Mouse (Mus musculus) MEL-GATA-1-ER (cell line): ENCODE data around the gene Supt4a.

Experiments used
- DNase-seq: peaks from one replicate; pipeline ENCODE4 v3.0.0-alpha.2; 2012; ENCODE audit warnings: low read depth; ENCODE audit errors: extremely low read depth

The Supt4a gene

DNA sequence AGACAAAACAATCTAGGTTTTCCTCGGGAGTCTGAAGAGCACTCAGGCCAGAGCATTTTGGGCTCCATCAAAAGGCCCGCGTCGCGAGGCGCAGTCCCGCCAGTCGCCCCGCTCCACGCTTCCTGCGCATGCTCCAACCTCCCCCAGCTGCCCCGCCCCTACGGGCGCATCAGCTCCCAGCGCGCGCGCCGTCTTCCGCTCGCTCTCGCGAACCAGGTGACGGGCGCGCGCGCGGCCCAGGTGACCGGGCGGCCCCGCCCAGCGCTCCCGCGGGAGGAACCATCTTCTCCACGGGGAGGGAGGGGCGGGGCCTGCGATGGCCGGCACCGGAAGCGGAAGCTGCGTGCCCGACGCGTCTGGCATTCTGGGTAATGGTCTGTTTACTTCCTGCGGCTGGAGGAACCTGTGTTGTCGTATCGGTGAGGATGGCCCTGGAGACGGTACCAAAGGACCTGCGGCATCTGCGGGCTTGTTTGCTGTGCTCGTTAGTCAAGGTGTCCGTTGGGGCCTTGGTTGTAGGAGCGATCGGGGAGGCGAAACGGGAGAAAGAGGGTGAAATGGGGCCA is at the start of gene Supt4a:
Gene Supt4a (plus strand): TSS at position 378 of the 566 bp plus-strand sequence.
- DNase-seq, result peak; percentile 81

DNA sequence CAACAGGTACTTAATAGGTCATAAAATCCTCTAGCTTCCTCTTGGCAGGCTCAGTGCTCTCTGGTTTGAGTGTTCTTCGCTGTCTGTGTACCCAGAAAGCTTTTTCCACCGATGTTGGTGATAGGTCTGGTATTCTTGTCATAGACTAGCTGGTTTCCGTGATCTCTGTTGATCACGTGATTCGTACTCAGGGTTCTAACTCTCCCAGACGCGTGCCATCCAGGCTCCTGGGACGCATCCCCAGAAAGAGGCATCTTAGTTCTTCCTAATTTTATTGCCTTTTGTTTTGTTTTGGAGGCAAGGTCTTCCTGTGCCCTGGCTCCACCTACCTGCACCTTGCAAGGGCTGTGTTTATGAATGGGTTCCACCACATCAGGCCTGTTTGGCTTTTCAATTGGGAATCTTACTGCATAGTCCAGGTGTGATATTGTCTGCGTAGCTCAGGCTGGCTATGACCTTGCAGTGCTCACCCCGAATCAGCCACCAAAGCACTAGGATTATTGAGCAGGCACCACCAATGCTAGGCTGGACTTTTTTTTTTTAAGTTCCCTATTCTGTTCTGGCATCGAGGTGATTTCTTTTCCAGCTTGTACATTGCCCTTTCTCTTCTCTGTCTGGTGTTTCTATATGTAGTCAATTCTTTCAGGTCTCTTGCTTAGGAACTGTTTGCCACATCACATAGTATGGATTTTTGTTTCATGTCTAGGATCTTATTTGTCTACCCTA is 48.7 kb upstream of the Supt4a start:
- DNase-seq, result no peak

DNA sequence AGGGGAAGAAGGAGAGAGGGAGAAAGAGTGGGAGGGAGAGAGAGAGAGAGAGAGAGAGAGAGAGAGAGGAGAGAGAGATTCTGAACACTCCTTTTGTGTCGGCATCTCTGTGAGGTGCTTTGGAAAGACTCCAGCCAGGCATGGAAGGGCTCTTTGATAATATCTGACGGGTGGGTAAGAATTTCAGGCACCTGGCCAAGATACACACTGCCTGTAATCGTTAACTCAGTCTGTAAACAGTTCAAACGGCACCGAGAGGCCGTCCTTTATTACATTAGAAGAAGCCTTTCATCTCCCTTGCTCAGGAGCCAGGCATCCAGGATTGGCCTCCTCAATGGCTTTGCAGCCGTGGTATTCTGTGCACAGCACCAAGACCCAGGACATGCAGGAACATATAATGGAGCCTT is 47.9 kb upstream of the Supt4a start:
- DNase-seq, result peak; percentile 27

DNA sequence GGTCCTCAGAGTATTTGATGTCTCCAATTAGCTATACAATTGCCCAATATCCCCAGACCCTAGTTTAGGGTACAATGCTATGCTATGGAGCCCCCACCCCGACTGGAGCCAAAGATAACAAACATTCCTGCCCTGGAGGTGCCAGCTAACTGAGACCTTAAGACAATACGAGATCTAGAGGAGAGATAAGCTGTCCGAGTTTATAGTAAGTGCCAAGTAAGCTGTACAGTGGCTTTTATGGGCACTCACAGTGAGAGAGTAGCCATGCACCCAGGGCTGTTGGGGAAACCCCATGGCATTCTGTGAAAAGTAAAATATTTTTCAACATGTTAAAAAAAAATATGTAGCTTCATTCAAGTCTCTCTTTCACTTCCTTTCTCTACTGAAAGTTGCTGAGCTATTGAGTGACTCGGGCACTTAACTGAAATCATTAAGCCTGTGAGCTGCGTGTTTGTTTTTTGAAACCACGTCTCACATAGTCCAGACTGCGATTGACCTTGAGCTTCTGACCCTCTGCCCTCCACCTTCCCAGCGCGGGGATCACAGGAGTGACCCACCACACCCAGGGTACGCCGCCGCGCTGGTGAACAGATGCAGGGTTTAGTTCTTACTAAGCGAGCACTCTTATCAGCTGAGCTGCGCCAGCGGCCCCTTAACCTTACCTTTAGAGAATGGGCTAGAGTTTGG is 47.2 kb upstream of the Supt4a start:
- DNase-seq, result no peak

DNA sequence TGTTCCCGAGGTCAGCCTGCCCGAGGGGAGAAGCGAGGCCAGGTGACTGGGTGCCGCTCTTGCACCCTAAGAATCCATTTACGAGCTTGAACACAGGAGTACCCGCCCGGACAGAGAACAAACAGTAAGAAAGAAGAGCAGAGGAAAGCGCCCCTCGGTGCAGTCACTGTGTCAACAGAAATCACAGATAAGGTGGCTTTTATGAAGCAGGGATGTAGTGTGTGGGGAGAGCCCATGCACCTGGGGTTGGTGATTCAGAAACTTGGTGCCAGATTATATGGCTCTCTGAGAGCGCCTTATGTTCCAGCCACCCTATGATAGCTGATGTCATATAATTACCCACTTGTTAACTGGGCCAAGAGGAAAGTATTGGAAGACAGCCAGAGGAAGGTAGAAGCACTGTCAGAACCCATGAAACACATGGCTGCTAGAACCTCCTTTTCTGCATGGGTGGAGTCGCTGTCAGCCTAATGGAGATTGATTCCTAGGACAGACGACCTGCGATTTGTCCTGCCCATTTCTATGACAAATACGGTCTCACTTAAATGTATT is 40.1 kb upstream of the Supt4a start:
- DNase-seq, result no peak

DNA sequence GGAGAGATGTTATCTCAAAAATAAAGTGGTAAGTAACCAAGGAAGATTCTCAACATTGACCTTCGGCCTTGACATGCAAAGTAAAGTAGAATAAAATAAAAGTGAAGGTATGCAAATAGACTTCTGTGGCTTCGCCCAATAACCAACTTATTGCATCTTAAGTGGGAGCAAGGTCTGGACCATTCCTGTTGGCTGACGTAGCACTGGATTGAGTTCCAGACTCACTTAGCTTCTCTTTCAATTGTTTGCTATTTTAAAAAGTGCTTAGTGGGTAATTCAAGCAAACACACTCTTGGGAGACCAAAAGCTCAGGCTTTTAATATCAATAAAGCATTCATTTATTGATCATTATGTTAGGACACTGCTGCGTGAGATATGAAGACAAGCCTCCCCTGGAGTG is 39.2 kb upstream of the Supt4a start:
- no peak for DNase-seq

DNA sequence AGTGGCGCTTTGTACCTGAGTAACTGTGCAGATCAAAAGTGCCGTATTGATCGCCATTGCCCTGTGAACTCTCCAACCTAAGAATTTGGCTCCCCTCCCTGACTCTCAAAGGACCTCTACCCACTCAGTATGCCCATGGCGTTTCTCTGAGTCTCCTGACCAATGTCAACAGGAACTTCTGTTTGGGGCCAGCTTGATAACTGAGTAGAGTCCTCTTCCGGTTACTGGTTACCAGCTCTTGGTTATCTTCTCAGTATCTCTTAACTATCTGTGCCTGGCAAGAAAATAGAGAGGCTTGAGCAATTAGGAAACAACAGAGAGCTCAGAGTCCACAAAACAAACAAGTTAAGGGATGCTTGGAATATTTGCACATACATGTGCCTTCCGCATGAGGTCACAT is 36.2 kb upstream of the Supt4a start:
- DNase-seq, result no peak

DNA sequence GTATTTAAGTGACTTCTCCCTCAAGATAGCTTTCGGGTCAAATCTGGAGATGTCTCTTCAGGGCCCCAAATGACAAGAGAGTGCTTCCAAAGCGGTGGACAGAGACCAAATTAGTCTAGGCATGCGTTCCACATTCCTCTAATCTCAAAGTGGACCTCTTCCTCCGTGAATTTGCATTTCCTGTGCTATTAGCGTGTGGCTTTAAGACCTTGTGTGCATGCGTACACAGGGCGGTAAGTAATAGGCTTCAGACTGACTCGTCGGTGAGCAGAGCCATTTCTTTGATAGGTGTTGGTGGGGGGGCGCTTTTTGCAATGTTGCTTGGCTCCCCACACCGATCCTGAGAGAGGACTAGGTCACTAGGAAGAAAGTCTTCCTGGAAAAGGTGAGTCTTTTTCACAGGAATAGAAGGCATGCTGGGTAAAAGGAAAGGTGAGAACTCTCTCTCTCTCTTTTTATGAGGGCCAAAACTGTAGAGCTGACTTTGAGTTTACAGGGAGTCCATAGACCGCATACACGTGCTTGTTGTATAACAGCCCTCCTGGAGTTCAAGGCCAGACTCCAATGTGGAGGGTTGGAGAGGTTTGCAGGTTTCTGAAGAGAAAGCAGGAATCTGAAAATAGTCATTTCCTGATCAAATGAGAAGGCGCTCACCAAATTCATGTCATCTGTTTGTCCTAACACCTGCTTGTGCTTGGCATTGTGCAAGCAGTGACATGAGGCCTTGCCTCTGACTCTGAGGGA is 35.3 kb upstream of the Supt4a start:
- DNase-seq, result no peak

DNA sequence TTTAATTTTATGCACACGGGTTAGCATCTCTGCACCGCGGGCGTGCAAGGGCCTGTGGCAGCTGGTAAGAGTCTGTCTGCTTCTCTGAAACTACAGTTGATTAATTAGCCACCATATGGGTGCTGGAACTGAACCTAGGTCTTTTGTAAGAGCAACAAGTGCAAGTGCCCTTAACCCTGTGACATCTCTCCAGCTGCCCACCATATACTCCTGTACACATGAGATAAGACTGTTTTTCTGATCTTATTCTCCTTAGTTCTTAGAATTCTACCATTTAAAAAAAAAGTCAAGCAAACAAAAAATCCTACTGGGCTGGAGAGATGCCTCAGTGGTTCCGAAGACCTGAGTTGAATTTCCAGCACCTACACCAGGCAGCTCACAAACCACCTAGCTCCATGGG is 33.7 kb upstream of the Supt4a start:
- no peak for DNase-seq

DNA sequence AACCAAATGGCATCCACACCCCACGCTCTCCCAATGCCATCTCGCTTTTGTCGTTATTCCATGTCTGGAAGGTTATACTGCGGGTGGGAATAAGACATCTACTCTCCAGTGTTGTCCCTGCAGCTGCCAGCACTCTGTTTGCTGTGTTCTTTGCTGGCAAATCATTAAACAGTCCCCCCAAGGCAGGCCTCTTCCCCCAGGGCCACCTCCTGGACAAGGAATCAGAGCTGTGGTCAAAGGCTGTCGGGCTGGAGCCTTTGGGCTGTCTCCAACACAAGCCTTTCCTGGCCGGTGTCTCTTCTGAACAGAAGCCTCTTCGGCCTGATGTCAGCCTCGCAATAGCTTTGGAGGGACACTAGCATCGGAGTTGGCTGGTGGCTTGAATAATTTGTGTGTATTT is 33.1 kb upstream of the Supt4a start:
- DNase-seq, result no peak

DNA sequence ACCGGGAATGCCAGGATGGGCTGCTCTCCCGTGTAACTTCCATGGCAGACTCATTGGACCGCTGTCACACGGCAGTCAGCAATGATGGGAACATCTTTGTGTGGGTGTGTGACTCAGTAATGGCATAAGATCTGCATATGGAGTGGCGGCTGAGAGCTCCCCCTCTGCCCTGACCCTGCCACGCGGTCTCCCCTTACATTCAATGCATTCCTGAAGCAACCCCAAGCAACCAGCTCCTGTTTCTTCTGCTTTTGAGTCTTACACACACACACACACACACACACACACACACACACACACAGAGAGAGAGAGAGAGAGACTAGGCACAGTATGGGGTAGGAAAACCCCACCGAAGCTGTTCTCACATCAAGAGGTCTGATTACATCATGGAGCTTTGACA is 29.8 kb upstream of the Supt4a start:
- no peak for DNase-seq

DNA sequence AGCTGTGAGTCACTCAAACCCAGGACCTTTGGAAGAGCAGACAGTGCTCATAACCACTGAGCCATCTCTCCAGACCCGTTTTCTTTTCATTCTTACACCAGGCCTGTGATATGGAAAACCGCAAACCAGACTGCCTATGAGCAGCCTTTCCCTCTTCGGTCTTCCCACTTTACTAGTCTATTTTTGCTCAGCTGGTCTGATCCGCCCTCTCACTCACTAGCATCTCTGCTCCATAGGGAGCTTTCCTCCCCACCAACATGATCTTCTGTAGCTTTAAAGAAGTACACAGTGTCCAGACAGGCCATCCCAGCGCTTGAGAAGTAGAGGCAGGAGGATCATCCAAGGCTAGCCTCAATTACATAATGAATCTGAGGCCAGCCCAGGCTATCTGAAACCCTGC is 28.4 kb upstream of the Supt4a start:
- DNase-seq, result no peak

DNA sequence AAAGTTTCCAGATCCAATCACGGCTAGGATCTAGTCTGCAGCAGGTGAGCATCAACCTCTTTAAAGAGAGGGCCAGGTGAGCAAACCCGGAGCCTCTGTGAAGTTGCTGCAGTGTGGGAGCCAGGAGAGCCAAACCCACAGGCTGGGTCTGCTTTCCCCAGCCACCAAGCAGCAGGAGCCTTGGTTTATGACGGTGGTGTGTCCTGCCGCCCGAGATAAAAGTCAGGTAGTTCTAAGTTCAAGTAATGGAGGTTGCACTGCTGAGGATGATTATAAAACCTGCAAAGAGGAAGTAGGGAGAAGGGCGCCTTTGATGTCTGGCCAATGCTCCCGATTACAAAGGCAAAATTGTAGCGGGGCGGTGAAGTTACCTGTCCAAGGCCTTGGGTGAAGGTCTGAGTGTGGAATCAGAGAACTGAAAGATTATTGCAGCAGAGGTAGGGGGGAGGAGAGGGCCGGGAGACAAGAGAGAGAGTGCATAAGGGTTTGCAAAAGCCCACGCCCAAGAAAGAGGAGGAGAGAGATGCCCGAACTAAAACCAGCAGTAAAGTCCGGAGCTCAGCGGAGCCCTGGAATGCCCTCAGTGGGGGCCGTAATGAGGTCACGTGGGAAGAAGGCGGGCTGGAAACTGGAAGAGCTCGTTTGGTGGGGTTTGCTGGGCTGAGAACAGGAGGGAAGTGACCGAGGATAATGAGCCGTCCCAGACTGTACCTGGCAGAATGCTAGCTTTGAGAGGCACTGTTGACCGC is 27.7 kb upstream of the Supt4a start:
- no peak for DNase-seq

DNA sequence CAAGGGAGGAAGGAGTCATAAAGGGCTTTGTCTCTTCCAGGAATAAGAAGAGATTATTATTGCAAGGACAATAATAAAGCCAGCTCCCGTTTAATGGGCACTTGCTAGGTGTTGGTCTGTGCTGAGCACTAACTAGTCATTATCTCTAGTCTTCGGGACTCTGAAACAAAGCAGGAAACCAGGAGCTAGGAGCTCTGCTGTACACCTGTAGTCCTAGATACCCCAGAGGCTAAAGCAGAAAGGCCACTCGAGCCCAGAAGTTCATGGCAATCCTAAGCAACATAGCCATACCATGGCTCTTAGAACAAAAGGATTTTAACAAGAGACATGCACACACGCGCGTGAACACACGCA is 27.1 kb upstream of the Supt4a start:
- no peak for DNase-seq

DNA sequence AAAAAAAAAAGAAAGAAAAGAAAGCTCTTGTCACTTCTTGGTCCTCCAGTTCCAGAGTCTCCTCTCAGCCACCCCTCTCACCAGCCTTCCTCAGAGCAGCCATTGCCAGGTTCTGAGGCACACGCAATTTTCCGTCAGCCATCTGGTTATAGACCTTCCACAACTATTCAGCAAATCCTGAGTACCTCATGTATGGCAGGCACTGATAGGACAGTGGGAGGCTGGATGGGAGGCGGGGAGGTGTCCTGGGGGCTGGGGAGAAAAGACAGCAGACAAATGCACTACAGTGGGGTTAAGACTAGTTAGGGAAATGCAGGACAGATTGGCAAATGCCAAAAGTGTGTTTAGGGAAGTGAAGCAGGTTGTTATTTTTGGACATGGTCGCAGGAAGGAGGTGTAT is 25.2 kb upstream of the Supt4a start:
- DNase-seq, result no peak

DNA sequence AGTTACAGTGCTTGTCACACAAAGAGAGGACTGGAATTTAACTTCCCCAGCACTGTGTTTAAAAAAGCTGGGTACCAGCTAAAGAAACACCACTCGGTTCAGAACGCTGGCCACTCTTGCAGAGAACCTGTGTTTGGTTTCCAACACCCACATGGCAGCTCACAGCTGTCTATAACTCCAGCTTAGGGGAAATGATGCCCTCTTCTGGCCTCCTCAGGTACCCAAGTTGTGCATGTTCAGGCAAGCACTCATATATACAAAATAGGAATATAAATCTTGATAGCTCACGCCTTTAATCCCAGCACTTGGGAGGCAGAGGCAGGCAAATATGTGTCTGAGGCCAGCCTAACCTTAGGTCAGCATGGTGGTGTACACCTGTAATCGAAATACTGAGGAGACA is 21.4 kb upstream of the Supt4a start:
- no peak for DNase-seq

DNA sequence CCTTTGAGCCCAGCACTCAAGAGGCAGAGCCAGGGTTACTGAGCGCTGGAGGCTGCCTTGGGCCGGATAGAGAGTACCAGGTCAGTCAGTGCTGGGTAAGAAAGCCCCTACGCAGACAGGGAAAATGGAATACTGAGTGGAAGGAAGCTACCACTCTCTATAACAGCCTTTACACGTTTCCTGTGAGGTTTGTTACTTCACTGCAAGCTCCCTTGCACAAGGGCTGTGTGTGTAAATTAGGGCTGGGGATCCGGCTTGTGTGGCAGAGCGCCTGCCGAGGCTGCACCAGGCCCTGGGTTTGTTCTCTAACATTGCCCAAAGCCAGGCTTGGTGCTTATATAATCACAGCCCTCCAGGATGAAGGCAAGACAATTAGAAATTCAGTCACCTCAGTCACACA is 17.8 kb upstream of the Supt4a start:
- no peak for DNase-seq

DNA sequence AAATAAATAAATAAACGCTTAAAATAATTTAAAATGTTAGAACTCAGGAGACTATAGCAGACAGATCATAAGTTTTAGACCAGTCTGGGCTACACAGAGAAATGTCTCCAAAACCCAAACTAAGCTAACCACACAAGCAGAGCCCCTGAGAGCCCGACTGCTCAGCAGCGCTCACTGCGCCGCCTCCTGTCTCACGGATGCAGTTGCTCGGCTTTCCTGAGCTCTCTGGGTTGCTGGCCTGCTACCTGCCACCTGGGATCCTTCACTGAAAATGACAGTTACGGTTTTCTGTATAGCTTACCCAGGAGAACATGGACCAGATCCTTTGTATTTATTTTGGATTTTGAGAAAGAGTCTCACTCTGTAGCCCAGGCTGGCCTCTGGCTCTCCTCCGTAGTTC is 17.0 kb upstream of the Supt4a start:
- no peak for DNase-seq

DNA sequence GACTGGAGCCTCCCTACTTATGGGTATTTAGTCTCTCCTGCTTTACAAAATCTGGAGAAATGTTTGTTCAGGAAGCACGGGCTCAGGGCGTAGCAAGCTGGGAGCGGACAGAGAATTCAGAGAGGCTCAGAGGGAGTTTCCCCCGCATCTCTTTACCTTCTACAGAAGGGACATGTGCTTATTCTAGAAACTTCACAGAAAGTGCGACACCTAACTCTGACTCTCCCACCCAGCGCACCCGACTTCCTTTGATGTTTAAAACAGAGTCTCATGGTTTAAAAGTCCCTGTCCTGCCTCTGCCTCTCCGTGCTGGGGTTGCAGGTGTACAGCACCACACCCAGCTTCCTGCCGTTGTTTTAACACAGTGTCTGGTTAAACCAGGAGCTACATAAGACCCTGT is 16.5 kb upstream of the Supt4a start:
- DNase-seq, result no peak

DNA sequence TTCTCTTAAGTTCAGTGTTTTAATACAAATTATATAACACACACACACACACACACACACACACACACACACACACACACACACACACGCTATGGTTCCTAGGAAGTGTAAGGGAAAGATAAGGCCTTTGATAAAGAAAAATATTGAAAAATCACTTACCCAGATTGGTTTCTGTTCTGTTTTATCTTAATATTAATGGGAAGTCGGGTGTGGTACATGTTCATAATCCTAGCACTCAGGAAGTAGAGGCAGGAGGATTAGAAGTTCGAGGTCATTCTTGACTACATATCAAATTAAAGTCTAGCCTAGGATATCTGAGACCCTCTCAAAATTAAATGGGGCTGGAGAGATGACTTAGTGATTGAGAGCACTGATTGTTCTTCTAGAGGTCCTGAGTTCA is 15.2 kb upstream of the Supt4a start:
- no peak for DNase-seq

DNA sequence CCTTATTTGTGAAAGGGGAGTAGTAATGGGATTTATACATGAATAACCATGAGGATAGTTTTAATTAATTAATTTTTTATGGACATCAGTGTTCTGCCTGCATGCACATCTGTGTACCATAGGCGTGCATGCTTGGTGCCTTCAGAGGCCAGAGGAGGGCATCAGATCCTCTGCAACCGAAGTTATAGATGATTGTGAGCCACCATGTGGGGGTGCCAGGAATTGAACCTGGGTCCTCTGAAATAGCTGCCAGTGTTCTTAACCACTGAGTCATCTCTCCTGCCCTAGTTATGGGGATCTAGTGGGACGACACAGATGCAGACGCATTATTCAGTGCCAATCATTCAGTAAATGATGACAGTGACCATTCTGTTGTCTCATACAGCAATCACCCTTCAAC is 14.5 kb upstream of the Supt4a start:
- DNase-seq, result no peak
